Mouse (Mus musculus) T-helper 1 cell (primary cell): Measurements from ENCODE around the gene Ccer2.

Source experiments
- in situ Hi-C: fragments of 300-600 bp; cut with MboI, MseI; formaldehyde crosslinking; loops from one replicate; pipeline ENCODE4 v1.15.1; 2025; ENCODE audit warnings: high pct_unique_total_duplicates

Gene Ccer2

DNA sequence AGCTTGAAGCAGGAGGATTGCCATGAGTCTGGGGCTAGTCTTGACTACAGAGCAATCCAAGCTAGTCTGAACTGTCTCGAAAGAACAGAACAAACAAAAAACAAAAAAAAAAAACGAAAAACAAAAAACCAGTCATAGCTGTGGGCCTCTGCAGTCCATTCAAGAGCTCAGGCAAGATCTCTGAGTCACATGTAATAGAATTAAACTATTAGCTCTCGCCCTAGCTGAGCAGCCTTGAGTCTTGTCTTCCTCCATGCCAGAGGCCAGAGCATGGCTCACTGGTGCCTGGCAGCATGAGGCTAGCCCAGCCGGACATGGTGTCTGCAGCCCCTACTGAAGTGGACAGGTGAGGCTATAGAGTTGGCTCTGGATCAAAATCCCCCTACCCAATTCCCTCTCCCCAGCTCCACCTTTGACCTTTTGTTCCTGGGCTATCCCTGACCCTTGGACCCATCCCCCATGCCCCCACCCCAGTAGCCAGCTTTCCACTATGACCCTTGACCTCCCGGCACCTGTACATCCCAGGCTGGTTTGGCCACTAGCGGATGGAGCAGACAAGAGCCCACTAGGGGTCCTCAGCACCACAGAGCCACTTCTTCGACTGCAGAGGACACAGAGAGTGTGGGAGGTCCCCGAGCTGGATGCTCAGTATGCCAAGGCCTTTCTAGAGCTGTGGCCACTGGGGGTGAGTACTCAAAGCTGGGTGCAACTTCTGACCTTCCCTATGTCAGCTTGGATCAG is 34.3 kb downstream of the Ccer2 start:
- in situ Hi-C loops, result loop anchor here (10.0 kb wide), 1 partner anchor 75 kb away; the partner anchor contains the start of gene Lgals7

DNA sequence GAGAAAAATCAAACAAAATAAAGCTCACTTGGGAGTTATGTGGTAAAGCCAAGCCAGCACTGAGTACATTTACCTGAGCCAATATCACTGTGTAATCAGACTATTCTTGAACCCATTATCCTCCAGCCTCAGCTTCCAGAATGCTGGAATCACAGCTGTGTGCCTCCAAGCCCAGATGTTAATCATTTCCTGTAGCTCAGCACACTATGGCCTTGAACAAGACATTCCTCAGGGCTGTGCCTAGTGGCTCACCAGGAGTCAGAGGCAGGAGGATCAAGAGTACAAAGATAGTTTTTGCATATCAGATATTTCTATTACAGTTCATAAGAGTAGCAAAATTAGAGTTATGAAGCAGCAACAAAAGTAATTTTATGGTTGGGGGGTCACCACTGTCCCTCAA is 35.7 kb downstream of the Ccer2 start:
- in situ Hi-C loops, result loop anchor here (10.0 kb wide), 1 partner anchor 73 kb away; the partner anchor contains the start of gene Lgals7

GRCm38 (mm10) chr7:28792391-28793185 is 36.6 kb downstream of the Ccer2 start:
- in situ Hi-C loops, result loop anchor here (10.0 kb wide), 1 partner anchor 72 kb away; the partner anchor contains the start of gene Lgals7

- in situ Hi-C loops, result loop anchor here (10.0 kb wide), 1 partner anchor 71 kb away; the partner anchor contains the start of gene Lgals7
Observed at GRCm38 (mm10) chr7:28793834-28794233, 37.9 kb downstream of the Ccer2 start.

GRCm38 (mm10) chr7:28794496-28794895 is 38.5 kb downstream of the Ccer2 start:
- in situ Hi-C loops, result loop anchor here (10.0 kb wide), 1 partner anchor 70 kb away; the partner anchor contains the start of gene Lgals7

- in situ Hi-C loops, result loop anchor here (10.0 kb wide), 1 partner anchor 69 kb away; the partner anchor contains the start of gene Lgals7
Observed at GRCm38 (mm10) chr7:28795832-28796231, 39.9 kb downstream of the Ccer2 start.

DNA sequence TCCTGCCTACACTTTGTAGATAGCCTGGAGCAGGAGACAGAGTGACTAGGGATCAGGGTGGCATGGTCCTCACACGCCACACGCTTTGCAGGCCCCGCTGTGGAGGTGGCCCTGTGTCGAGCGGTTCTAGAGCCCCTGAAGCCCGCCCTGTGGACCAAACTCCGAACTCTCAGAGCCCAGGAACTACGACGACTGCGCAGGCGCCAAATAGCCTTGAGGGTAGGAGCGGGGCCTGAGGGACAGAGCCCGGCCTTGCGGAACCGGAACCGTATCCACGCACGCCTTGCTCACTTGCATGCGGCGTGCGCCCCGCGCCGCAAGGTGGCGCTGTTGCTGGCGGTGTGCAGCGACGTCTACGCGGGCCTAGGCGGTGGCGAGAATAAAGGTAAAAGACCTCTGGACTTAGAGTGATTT is 40.6 kb downstream of the Ccer2 start:
- in situ Hi-C loops, result loop anchor here (10.0 kb wide), 1 partner anchor 68 kb away; the partner anchor contains the start of gene Lgals7

DNA sequence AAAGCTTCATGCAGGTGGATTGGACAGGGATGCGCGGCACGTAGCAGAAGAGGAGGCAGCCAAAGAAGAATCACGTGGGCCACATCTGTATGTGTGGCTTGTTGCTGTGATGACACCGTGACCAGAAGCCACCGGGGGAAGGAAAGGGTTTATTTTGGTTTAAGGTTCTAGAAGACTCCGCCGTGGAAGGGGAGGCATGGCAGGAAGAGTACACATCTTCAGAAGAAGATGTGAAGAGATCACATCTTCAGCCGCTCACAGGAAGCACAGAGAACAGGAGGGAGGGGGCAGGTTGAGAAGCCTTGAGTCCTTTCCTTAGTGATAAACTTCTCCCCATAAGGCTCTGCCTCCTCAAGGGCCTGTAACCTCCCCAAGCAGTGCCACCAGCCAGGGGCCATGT is 44.0 kb downstream of the Ccer2 start:
- in situ Hi-C loops, result loop anchor here (10.0 kb wide), 1 partner anchor 65 kb away; the partner anchor contains the start of gene Lgals7

DNA sequence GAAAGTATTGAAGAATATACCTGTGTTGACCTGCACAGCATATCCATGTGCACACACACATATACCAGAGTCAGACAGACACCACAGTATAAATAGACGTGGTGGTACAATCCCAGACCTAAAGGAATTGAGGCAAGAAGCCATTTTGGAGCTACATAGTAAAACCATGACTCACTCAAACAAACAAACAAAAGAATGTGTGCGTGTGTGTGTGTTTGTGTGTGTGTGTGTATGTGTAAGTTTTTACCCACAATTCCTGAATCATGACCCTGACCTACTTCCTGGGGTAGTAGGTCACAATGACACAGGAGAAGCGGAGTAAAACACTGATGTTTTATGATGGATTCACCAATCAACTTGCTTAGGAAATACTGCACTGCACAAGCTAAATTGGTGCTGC is 45.5 kb downstream of the Ccer2 start:
- in situ Hi-C loops, result no loop called here

- in situ Hi-C loops, result no loop called here
Observed at GRCm38 (mm10) chr7:28801901-28802670, 46.1 kb downstream of the Ccer2 start.

- in situ Hi-C loops, result no loop called here
Observed at GRCm38 (mm10) chr7:28802846-28803588, 47.0 kb downstream of the Ccer2 start.

DNA sequence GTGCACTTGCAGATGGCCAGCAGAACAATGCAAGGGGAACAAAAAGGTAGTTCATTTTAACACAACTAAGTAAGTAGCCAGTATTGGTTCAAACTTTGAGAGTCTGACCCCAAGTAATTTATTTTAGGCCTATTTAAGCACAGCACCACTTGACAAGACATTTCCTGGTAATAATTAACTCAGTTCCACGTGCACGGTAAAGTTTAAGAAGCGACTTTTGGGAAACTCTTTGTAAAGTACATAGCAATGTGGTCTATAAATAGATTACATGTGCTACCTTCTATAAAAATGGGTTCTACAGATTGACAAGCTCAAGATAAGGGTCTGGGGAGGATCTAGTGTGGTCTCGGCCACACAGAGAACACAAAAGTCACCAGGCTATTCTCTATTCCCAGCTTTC is 47.8 kb downstream of the Ccer2 start:
- in situ Hi-C loops, result no loop called here

DNA sequence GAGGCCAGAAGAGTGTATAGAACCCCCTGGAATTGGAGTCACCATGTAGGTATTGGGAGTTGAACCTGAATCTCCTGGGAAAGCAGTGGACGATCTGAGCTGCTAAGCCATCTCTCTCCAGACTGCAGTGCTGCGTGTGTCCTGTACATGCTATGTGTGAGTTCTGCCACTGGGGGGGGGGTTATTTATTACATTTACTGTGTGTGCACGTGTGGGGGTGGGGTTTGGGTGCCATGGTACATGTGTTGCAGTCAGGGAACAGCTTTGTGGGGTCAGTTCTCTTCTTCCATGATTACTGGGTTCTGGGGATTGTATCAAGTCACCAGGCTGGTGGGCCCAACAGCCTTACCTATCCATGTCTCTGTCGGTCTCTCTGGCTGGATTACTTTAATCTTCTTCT is 50.9 kb downstream of the Ccer2 start:
- in situ Hi-C loops, result no loop called here

GRCm38 (mm10) chr7:28807641-28808220 is 51.8 kb downstream of the Ccer2 start:
- in situ Hi-C loops, result no loop called here

- in situ Hi-C loops, result no loop called here
Observed at GRCm38 (mm10) chr7:28808221-28808941, 52.4 kb downstream of the Ccer2 start, which contains the start of gene Hnrnpl. TSS of gene Hnrnpl (plus strand) at chr7:28808541.
